Mouse (Mus musculus) intestine, embryonic 16.5 days (tissue): ENCODE measurements around the gene Hsf4. TPM values are rescaled to one million over a fixed set of nuclear protein-coding genes. Genes with fewer than 3 reads are reported as not detected.
A peak's percentile ranks its signal among the peaks of the same experiment; 100 is the strongest.

ENCODE experiments used
- ATAC-seq: fragments of 200-750 bp; cut with Nextera tagmentation; 2 replicates; pipeline ENCODE4 v1.8.0; 2017; ENCODE audit warnings: moderate TSS enrichment, moderate library complexity
- H3K27ac ChIP-seq: fragments of 300-500 bp; sonication (generic); 2 replicates; pipeline ENCODE4 v1.5.1; 2014; ENCODE audit warnings: mild to moderate bottlenecking, low read length
- H3K27me3 ChIP-seq: fragments of 300-500 bp; sonication (generic); replicated peaks from 2 replicates; pipeline ENCODE4 v1.6.1; 2014; ENCODE audit warnings: low read length, control low read depth, mixed read lengths; ENCODE audit not compliant: control insufficient read depth, insufficient read depth
- H3K36me3 ChIP-seq: fragments of 300-500 bp; sonication (generic); 2 replicates; pipeline ENCODE4 v1.6.1; 2014; ENCODE audit warnings: low read length, control low read depth; ENCODE audit not compliant: control insufficient read depth, insufficient read depth
- H3K4me1 ChIP-seq: fragments of 300-500 bp; sonication (generic); 2 replicates; pipeline ENCODE4 v1.6.1; 2014; ENCODE audit warnings: low read length, control low read depth, mixed read lengths; ENCODE audit not compliant: control insufficient read depth, insufficient read depth
- H3K4me2 ChIP-seq: fragments of 300-500 bp; sonication (generic); 2 replicates; pipeline ENCODE4 v1.6.1; 2014; ENCODE audit warnings: low read depth, low read length, control low read depth
- H3K4me3 ChIP-seq: fragments of 300-500 bp; sonication (generic); 2 replicates; pipeline ENCODE4 v1.5.1; 2014; ENCODE audit warnings: mild to moderate bottlenecking, low read length
- H3K9ac ChIP-seq: fragments of 300-500 bp; sonication (generic); 2 replicates; pipeline ENCODE4 v1.6.1; 2014; ENCODE audit warnings: low read depth, low read length
- H3K9me3 ChIP-seq: fragments of 300-500 bp; sonication (generic); 2 replicates; pipeline ENCODE4 v1.6.1; 2016; ENCODE audit warnings: low read length, control low read depth; ENCODE audit not compliant: control insufficient read depth
- WGBS: fragments of 180-500 bp; shearing (Covaris S2); extraction: QIAGEN DNeasy Blood & Tissue Kit; methylation state at CpG from one replicate; pipeline ENCODE4 v1.1.7; 2014; 5-methylcytosine and 5-hydroxymethylcytosine counted together
- polyA plus RNA-seq: library from polyadenylated mRNA; unstranded; fragments of >200 nt; fragmentation: Nextera tagmentation; extraction: Ambion mirVana; gene quantifications from 2 replicates; pipeline ENCODE4 v1.2.1, GENCODE M21; 2015

The Hsf4 gene
- polyA plus RNA-seq, 1 experiment from 2014 or later: 0.17 TPM

GRCm38 (mm10) chr8:105297511-105298192, 28.1 kb downstream of the Hsf4 start, which contains the start of gene E2f4:
E2f4 (plus strand) TSS chr8:105297663.
- Histone ChIP-seq H3K4me2 (peak within 1 kb of the TSS; percentile 73), H3K27me3 (no peaks in the 10 kb centered on the region), H3K27ac (peak within 1 kb of the TSS; percentile 74), H3K9me3 (no peaks in the 10 kb centered on the region), H3K36me3 (peaks cover 15% of the 10 kb centered on the region), H3K4me1 (peaks cover 20% of the 10 kb centered on the region), H3K4me3 (peak within 1 kb of the TSS; percentile 98), H3K9ac (peak within 1 kb of the TSS; percentile 96)
- peak; percentile 93 for ATAC-seq
- under 1% methylated on average over 58 of the region's 58 CpGs for WGBS

- 50% methylated on average over 18 of the region's 18 CpGs for WGBS
- no peaks in the 10 kb centered on the region for H3K9me3 ChIP-seq
- peak overlapping the region; percentile 73 for H3K4me2 ChIP-seq
- no peak for ATAC-seq
- peaks cover 15% of the 10 kb centered on the region for H3K36me3 ChIP-seq
- H3K27ac ChIP-seq: no peak overlapping the region
- no peaks in the 10 kb centered on the region for H3K27me3 ChIP-seq
- peaks cover 20% of the 10 kb centered on the region for H3K4me1 ChIP-seq
- H3K4me3 ChIP-seq: peak overlapping the region; percentile 98
- peak overlapping the region; percentile 96 for H3K9ac ChIP-seq
Observed at GRCm38 (mm10) chr8:105298351-105299252, 29.0 kb downstream of the Hsf4 start.

- Histone ChIP-seq H3K4me2 (no peak overlapping the region), H3K36me3 (peaks cover 15% of the 10 kb centered on the region)
- WGBS: 89% methylated on average over 8 of the region's 8 CpGs
Observed at GRCm38 (mm10) chr8:105299962-105300361, 30.4 kb downstream of the Hsf4 start.

GRCm38 (mm10) chr8:105303396-105303795, 33.8 kb downstream of the Hsf4 start:
- WGBS: 82% methylated on average over 8 of the region's 8 CpGs
- no peak for ATAC-seq
- Histone ChIP-seq H3K27me3 (no peaks in the 10 kb centered on the region), H3K4me2 (no peak overlapping the region), H3K4me3 (no peak overlapping the region), H3K36me3 (peaks cover 20% of the 10 kb centered on the region), H3K9ac (no peak overlapping the region), H3K4me1 (peaks cover 26% of the 10 kb centered on the region), H3K27ac (no peak overlapping the region), H3K9me3 (no peaks in the 10 kb centered on the region)

More at GRCm38 (mm10) chr8:105299962-105300361, 30.4 kb downstream of the Hsf4 start:
- Histone ChIP-seq H3K9me3 (no peaks in the 10 kb centered on the region), H3K27ac (no peak overlapping the region), H3K27me3 (no peaks in the 10 kb centered on the region), H3K4me3 (no peak overlapping the region), H3K9ac (no peak overlapping the region), H3K4me1 (peaks cover 28% of the 10 kb centered on the region)
- peak; percentile 25; the same call in 1 of the 2 replicates for ATAC-seq

- ATAC-seq: no peak
- 74% methylated on average over 9 of the region's 9 CpGs for WGBS
- no peak overlapping the region for H3K9ac ChIP-seq
- H3K27me3 ChIP-seq: no peaks in the 10 kb centered on the region
- no peak overlapping the region for H3K4me2 ChIP-seq
- H3K27ac ChIP-seq: no peak overlapping the region
- peaks cover 21% of the 10 kb centered on the region for H3K4me1 ChIP-seq
- peaks cover 20% of the 10 kb centered on the region for H3K36me3 ChIP-seq
- H3K9me3 ChIP-seq: no peaks in the 10 kb centered on the region
- H3K4me3 ChIP-seq: no peak overlapping the region
Observed at GRCm38 (mm10) chr8:105303874-105304273, 34.3 kb downstream of the Hsf4 start.

GRCm38 (mm10) chr8:105304325-105305210, 35.0 kb downstream of the Hsf4 start:
- Histone ChIP-seq H3K4me1 (peaks cover 19% of the 10 kb centered on the region), H3K36me3 (peaks cover 23% of the 10 kb centered on the region), H3K4me3 (no peak overlapping the region), H3K9ac (peak overlapping the region; percentile 33), H3K4me2 (peak overlapping the region; percentile 10; the same call in 1 of the 2 replicates), H3K27ac (peak overlapping the region; percentile 84), H3K9me3 (no peaks in the 10 kb centered on the region), H3K27me3 (no peaks in the 10 kb centered on the region)
- ATAC-seq: peak; percentile 1; the same call in 1 of the 2 replicates
- WGBS: 49% methylated on average over 9 of the region's 9 CpGs

GRCm38 (mm10) chr8:105305211-105306145, 35.9 kb downstream of the Hsf4 start, which contains the start of gene Elmo3:
Elmo3 (plus strand) TSS chr8:105305601.
- peak; percentile 97 for ATAC-seq
- WGBS: 4% methylated on average over 30 of the region's 30 CpGs
- peak within 1 kb of the TSS; percentile 53 for H3K4me3 ChIP-seq
- peak within 1 kb of the TSS; percentile 65 for H3K9ac ChIP-seq
- H3K4me2 ChIP-seq: peak within 1 kb of the TSS; percentile 63
- H3K9me3 ChIP-seq: no peaks in the 10 kb centered on the region
- H3K27me3 ChIP-seq: no peaks in the 10 kb centered on the region
- H3K27ac ChIP-seq: peak within 1 kb of the TSS; percentile 84
- H3K36me3 ChIP-seq: peaks cover 20% of the 10 kb centered on the region
- peaks cover 15% of the 10 kb centered on the region for H3K4me1 ChIP-seq

GRCm38 (mm10) chr8:105306146-105306691, 36.6 kb downstream of the Hsf4 start:
- H3K36me3 ChIP-seq: peaks cover 15% of the 10 kb centered on the region
- H3K27ac ChIP-seq: peak overlapping the region; percentile 35; the same call in 1 of the 2 replicates
- no peaks in the 10 kb centered on the region for H3K27me3 ChIP-seq
- peak overlapping the region; percentile 53 for H3K4me3 ChIP-seq
- H3K4me2 ChIP-seq: peak overlapping the region; percentile 63
- H3K4me1 ChIP-seq: peaks cover 15% of the 10 kb centered on the region
- peak overlapping the region; percentile 65 for H3K9ac ChIP-seq
- 0 out of 2 replicates have a peak, but pooled peaks have one; percentile 4 for ATAC-seq
- no peaks in the 10 kb centered on the region for H3K9me3 ChIP-seq
- 39% methylated on average over 5 of the region's 5 CpGs for WGBS
